Mouse (Mus musculus) bone marrow, adult 2 months (tissue): ENCODE results near the gene Arhgap1. TPM values are rescaled to one million over a fixed set of nuclear protein-coding genes. Genes with fewer than 3 reads are reported as not detected.
"Not testable (repeated sequence)": the region's sequence is repeated elsewhere in the genome, so short reads cannot be mapped to it uniquely, and the experiment has no call there.

Experiments
- H3K27ac ChIP-seq: fragments of 200-500 bp; 2 replicates; pipeline ENCODE4 v1.5.1; 2012; ENCODE audit warnings: low read depth, mild to moderate bottlenecking, control low read depth, inconsistent platforms, low read length; ENCODE audit not compliant: control insufficient read depth, poor library complexity, insufficient read depth
- H3K4me1 ChIP-seq: fragments of 200-500 bp; 2 replicates; pipeline ENCODE4 v1.6.1; 2011; ENCODE audit warnings: low read length; ENCODE audit not compliant: control insufficient read depth, insufficient read depth
- H3K4me3 ChIP-seq: fragments of 200-500 bp; replicated peaks from 2 replicates; pipeline ENCODE3; 2011; ENCODE audit warnings: mild to moderate bottlenecking, low read depth, low read length, control low read depth; ENCODE audit not compliant: control insufficient read depth
- CTCF ChIP-seq: fragments of 200-500 bp; IDR thresholded peaks from 2 replicates; pipeline ENCODE4 v1.5.1; 2011; ENCODE audit warnings: low read length, control low read depth; ENCODE audit not compliant: control insufficient read depth, insufficient read depth
- POLR2A ChIP-seq: fragments of 200-500 bp; IDR thresholded peaks from 2 replicates; pipeline ENCODE4 v1.6.1; 2011; ENCODE audit warnings: low read depth, mild to moderate bottlenecking, control low read depth, low read length, borderline replicate concordance; ENCODE audit not compliant: control insufficient read depth
- WGBS: fragments of 180-500 bp; shearing (Covaris S2); methylation state at CpG from one replicate; pipeline ENCODE4 v1.1.7; 2018; 5-methylcytosine and 5-hydroxymethylcytosine counted together
- polyA plus RNA-seq: library from polyadenylated mRNA; stranded (reverse); fragments of >200 nt; gene quantifications from 2 replicates; pipeline ENCODE4 v1.2.4, GENCODE M21; 2011; ENCODE audit warnings: low replicate concordance; ENCODE audit not compliant: missing spikeins, insufficient read depth, insufficient read length

Gene Arhgap1
- polyA plus RNA-seq, result 15.4 and 35.2 TPM in 2 replicates

DNA sequence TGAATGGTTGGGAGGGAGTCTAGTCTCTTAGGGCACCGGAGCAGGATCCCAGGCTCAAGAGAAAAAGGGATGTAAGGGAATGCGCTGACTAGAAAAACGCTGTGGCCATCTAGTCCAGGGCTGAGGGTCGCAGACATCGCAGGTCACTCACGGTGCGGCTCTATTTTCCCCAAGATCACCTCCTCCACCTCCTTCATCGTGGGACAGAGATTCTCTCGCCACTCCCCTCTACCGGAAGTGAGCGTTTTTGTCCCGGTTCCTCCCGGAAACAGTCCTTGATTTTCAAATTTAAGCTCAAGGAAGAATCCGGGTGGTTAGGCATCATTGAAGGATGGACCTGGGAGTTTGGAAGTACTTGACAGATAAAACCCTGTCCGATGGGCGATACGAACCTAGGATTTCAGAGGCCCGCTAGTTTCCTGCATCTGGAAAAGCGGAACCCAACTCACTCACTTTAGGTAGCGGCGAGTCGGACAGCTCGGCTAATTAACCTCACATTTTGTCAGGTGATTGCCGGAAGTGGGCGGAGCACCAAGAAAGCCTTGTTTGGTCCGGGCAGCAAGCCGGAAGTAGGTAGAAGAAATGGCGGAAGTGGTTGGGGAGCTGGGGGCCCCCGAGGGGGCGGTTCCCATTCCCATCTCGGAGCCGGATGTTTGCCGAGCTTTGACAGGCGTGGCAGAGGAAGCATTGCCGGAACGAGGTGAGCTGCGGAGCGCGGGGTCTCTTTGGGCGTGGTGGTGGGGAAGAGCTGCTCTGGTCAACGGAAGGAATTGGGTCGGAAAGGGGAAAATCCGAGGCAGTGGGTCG lies at the start of gene Arhgap1, which contains the start of gene Zfp408:
Gene Arhgap1, plus strand, starts transcription at position 308 of the 807 bp plus-strand sequence.
Gene Zfp408, minus strand, starts transcription at position 239 of the 807 bp plus-strand sequence.
- Histone ChIP-seq H3K4me1 (no peaks in the 10 kb centered on the region; the same call in 1 of the 2 replicates), H3K4me3 (peak within 1 kb of the TSS; percentile 86), H3K27ac (peak within 1 kb of the TSS; percentile 80)
- TF ChIP-seq POLR2A, result peak; percentile 70; the same call in 1 of the 2 replicates
- TF ChIP-seq CTCF, result no peak
- under 1% methylated on average over 44 of the region's 44 CpGs for WGBS

DNA sequence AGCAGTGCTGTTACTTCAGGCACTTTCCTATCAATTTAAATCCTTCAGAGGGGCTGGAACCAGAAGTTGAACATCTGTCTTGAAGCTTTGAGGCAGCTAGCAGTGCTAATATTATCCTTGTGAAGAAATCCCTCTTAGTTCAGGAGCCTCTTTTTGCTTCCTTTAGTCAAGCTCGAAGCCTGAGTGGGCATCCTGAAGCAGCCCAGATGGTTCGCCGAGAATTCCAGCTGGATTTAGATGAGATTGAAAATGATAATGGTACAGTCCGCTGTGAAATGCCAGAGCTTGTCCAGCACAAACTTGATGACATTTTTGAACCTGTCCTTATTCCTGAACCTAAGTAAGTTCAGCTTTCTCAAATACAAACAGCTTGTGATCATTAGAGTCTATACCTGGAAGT lies 49.2 kb upstream of the Arhgap1 start:
- H3K4me3 ChIP-seq, result no peak overlapping the region
- TF ChIP-seq POLR2A (no peak), CTCF (no peak)
- WGBS, result 96% methylated on average over 4 of the region's 4 CpGs
- H3K4me1 ChIP-seq, result no peaks in the 10 kb centered on the region
- no peak overlapping the region for H3K27ac ChIP-seq

DNA sequence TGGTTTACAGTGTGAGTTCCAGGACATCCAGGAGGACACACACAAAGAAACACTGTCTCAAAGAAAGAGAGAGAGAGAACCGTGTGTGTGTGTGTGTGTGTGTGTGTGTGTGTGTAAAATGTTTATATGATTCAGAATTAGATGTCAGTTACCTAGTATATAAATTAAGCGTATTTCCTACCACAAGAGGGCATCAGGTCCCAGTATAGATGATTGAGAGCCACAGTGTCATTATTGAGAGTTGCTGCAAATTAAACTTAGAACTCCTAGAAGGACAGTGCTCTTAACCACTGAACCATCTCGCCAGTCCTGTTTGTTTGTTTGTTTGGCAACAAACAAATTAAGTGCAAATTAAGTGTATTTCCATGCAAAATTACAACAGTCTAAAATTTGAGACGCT lies 47.3 kb upstream of the Arhgap1 start:
- 79% methylated on average over 4 of the region's 4 CpGs for WGBS
- Histone ChIP-seq H3K27ac (no peak overlapping the region), H3K4me3 (no peak overlapping the region), H3K4me1 (no peaks in the 10 kb centered on the region)
- no peak for TF ChIP-seq POLR2A
- TF ChIP-seq CTCF, result no peak

DNA sequence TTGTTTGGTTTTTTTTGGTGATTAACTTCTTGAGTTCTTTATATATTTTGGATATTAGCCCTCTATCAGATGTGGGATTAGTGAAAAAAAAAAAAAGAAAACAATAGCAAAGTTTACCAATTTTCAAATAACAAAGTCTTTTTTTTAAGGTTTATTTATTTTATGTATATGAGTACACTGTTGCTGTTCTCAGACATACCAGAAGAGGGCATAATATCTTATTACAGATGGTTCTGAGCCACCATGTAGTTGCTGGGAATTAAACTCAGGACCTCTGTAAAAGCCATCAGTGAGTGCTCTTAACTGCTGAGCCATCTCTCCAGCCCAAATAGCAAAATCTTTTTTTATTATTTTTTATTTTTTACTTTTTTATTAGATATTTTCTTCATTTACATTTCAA lies 40.3 kb upstream of the Arhgap1 start:
- H3K4me1 ChIP-seq, H3K27ac ChIP-seq, H3K4me3 ChIP-seq: not testable (repeated sequence)

DNA sequence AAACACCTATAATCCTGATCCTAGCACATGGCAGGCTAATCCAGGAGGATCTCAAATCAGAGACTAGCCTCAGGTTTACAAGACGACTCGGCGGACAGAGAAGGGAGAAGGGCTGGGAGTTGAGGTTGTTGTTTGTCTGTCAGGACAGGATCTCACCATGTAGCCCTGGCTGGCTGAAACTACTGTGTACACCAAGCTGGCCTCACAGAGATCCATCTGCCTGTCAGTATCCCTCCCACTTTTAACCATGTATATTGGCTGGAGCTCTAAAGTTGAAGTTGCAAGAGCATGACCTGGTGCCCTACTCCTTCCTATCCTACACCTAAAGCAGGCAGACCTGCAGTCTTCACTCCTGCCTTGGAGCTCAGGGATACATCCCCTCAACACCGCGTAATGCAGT lies 27.3 kb upstream of the Arhgap1 start:
- TF ChIP-seq POLR2A (no peak), CTCF (no peak)
- peaks cover 2% of the 10 kb centered on the region; the same call in 1 of the 2 replicates for H3K4me1 ChIP-seq
- WGBS, result 97% methylated on average over 5 of the region's 5 CpGs

DNA sequence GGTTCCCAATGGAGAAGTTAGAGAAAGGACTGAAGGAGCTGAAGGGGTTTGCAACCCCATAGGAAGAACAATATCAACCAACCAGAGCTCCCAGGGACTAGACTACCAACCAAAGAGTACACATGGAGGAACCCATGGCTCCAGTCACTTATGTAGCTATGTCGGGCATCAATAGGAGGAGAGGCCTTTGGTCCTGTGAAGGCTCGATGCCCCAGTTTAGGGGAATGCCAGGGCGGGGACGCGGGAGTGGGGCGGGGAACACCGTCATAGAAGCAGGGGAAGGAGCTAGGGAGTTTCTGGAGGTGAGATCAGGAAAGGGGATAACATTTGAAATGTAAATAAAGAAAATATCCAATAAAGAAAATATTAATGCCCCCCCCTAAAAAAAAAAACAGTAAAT lies 26.3 kb upstream of the Arhgap1 start:
- WGBS, result 91% methylated on average over 7 of the region's 7 CpGs
- not testable (repeated sequence) for H3K4me3 ChIP-seq, H3K4me1 ChIP-seq, H3K27ac ChIP-seq

More for the DNA sequence above, 27.3 kb upstream of the Arhgap1 start:
- no peak overlapping the region for H3K27ac ChIP-seq
- no peak overlapping the region for H3K4me3 ChIP-seq

DNA sequence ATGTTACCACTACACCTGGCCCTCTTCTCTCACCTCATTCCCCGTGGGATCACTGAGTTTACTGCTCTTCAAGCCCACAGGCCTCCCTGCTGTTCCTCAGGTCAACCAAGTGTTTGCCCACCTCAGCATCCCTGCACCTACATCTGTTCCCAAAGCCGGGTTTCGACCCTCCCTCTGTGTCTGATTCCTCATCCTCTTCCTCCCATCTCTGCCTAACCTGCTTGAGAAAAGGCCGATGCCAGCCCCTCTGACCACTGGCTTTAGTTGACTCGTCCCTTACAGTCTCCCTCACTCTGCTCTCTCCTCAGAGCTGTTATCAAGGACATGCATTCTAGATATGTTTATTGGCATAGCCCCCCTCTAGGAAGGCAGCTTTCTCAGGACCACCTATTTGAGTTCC lies 22.2 kb upstream of the Arhgap1 start:
- 71% methylated on average over 5 of the region's 5 CpGs for WGBS
- H3K27ac ChIP-seq, result no peak overlapping the region
- H3K4me3 ChIP-seq, result no peak overlapping the region
- TF ChIP-seq POLR2A, result no peak
- TF ChIP-seq CTCF, result no peak
- H3K4me1 ChIP-seq, result peaks cover 2% of the 10 kb centered on the region; the same call in 1 of the 2 replicates

DNA sequence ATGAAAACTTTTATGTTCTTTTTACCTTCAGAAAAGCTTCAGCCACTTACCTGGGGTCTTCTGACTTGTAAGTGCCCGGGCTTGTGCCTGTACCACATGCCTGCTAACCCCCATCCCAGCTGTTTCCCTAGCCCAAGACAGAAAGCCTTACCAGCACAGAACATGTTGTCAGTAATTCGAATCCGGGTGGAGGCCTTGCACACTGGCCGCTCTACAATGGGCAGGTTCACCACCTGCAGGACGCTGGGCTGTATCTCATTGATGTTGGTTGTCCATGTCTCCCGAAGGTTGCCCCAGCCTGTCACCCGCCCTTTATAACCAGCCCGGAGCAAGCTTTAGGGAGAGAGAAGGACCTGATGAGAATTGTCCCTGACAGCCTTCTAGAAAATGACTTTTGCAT lies 21.5 kb upstream of the Arhgap1 start:
- 87% methylated on average over 8 of the region's 8 CpGs for WGBS
- H3K4me1 ChIP-seq, result no peaks in the 10 kb centered on the region
- TF ChIP-seq POLR2A (no peak), CTCF (no peak)
- no peak overlapping the region for H3K27ac ChIP-seq
- H3K4me3 ChIP-seq, result no peak overlapping the region

DNA sequence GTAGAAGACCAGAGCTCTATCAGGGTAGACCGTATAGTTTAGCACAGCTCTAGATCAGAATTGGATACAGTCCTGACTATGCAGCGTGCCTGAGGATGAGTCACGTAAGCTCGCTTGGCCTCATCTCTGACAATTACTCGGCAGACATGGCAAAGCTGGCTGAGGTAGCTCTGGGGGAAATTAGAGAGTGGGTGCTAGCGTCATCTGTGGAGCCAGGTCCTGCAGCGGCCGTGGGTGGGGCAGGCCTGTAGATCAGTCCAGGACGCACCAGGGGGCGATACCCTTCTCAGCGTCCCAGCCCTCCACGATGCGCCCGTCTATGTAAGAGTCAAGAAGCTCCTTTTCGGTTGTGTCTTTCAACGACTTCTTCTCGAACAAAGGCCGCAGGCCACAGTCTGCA lies 20.0 kb upstream of the Arhgap1 start:
- TF ChIP-seq POLR2A, result no peak
- 0 out of 2 replicates have a peak, but pooled peaks have one; percentile 1 for TF ChIP-seq CTCF
- H3K4me3 ChIP-seq, result no peak overlapping the region
- WGBS, result 81% methylated on average over 18 of the region's 18 CpGs
- no peak overlapping the region for H3K27ac ChIP-seq
- no peaks in the 10 kb centered on the region; the same call in 1 of the 2 replicates for H3K4me1 ChIP-seq
